Mouse (Mus musculus): Measurements from ENCODE around the gene Pde6b.

The Pde6b gene

DNA sequence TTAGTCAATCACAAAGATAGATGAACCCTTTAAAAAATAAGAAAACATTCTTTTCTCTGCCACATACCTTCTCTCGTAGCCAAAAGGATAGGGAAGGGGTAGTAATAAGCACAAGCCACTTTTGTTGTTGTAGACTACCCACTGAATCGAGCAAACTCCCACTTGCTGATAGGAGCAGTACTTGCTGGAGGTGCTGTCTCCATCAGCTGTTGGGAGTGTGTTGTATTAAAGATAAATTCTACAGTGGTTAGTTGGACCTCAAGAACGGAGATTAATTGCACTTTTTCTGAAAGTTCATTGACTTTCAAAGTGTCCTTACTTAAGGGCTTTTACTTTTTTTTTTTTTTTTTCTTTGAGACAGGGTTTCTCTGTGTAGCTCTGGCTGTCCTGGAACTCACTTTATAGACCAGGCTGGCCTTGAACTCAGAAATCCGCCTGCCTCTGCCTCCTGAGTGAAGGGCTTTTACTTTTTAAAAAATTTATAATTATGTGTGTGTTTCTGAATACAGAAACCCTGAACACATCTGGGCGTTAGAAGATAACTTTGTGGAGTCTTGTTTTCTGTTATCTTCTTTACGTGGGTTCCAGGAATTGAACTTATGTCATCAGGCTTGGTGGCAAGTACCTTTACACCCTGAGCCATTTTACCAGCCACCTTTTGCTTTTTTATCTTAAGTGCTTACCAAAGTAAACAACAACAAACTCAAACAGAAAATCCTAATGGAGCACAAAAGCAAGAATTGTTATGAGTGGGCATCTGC is 77.1 kb downstream of the Pde6b start:
- no peak for DNase-seq

DNA sequence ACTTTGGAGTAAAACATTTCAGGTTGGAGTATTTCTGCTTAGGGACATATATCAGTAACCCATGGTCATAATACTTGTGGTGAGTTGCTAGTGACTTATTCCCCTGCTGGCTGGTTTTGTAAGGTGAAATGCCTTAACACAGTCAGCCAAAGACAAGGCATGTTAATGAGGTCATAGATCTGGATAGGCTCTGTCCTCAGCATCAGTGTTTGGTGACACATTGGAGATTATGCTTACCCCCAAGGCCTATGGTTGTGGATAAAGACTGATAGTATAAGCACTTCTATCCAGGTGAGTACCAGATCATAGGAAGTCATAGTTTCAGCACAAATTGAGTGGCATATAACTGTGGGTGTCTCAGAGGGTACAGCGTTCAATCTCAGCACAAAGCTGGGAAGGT is 78.5 kb downstream of the Pde6b start:
- DNase-seq = no peak

DNA sequence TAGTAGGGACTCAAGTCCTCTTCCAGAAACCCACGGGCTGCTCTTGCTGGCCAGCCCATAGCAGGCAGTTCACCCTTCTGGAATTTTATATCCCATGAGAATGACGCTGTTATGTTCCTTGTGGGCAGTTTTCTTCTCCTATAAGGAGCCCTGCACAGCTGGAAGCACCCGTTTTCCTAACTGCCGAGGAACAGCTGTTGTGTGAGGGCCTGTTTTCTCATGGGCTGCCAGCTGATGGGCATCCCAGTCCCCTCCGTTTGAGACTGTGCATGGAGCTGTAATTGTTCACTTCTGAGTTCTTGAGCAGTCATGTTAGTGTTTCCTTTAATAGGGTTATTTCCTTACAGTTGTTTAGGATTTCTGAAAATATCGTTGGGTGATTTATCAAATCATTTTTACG is 81.4 kb downstream of the Pde6b start:
- no peak for DNase-seq

DNA sequence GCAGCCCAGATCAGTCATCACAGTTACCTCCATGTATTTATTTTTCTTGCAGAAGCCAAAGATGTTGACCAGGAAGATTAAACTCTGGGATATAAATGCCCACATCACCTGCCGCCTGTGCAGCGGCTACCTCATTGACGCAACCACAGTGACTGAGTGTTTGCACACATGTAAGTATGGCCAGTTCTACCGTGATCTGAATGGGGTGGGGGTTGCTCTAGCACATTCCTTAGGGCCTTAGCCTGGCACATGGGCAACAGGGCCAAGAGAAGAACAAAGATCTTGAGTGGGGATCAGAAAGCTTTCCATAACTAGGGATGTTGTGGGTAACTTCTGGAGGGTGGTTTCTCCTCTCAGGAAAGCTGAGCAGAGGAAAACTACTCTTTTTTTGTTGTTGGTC is 85.5 kb downstream of the Pde6b start:
- DNase-seq = no peak

DNA sequence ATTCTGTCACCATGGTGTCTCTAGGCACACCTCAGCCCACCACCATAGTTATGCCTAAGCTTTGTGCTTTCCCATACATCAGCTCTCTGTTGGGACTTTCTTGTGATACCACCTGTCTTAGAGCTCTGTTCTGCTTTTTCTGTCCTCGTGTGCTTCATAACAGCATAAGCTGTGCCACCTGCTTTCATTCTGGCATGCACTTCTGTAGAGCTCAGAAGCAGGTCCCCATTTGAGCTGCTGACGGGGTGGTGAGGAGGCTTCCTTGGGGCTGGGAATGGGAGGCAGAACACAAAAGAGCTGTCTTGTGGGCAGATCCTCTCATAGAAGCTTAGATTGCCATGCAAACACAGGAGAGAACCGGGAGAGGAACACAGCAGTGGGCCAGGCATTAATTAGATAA is 87.8 kb downstream of the Pde6b start:
- DNase-seq = no peak
